Mouse (Mus musculus): ENCODE measurements at regions not wholly inside any gene's neighbourhood (a gene's known extent, or its start where the extent isn't known, plus 50 kb on each side); places are given as distances from the start of the nearest gene placed in this dataset.

- peak overlapping the region; percentile 82 for H3K4me2 ChIP-seq (replicated peaks)
- peaks cover 14% of the 10 kb centered on the region for H3K4me1 ChIP-seq
- peak overlapping the region; percentile 65; the same call in 1 of the 2 replicates for H3K9ac ChIP-seq
- 14% methylated on average over 8 of the region's 8 CpGs for WGBS
- ATAC-seq (ENCODE audit: low FRiP score, low read depth), result no peak
- no peaks in the 10 kb centered on the region for H3K36me3 ChIP-seq
- no peaks in the 10 kb centered on the region for H3K9me3 ChIP-seq
- H3K4me3 ChIP-seq, result peak overlapping the region; percentile 41; the same call in 1 of the 2 replicates
- H3K27ac ChIP-seq, result no peak overlapping the region
- H3K27me3 ChIP-seq (replicated peaks), result peaks cover 10% of the 10 kb centered on the region
Observed at GRCm38 (mm10) chr2:75136618-75137017, 311.0 kb downstream of the Mtx2 start.

GRCm38 (mm10) chr2:75137133-75137982, 311.8 kb downstream of the Mtx2 start:
- Histone ChIP-seq H3K27me3 (replicated peaks) (peaks cover 10% of the 10 kb centered on the region), H3K4me3 (peak overlapping the region; percentile 41), H3K4me1 (peaks cover 14% of the 10 kb centered on the region), H3K4me2 (replicated peaks) (peak overlapping the region; percentile 82), H3K27ac (peak overlapping the region; percentile 6; the same call in 1 of the 2 replicates), H3K9ac (peak overlapping the region; percentile 65), H3K36me3 (no peaks in the 10 kb centered on the region), H3K9me3 (no peaks in the 10 kb centered on the region)
- peak; percentile 82 for ATAC-seq (ENCODE audit: low FRiP score, low read depth)
- under 1% methylated on average over 42 of the region's 42 CpGs for WGBS

GRCm38 (mm10) chr2:75137983-75138745, 312.6 kb downstream of the Mtx2 start:
- Histone ChIP-seq H3K36me3 (no peaks in the 10 kb centered on the region), H3K4me2 (replicated peaks) (peak overlapping the region; percentile 82), H3K4me3 (peak overlapping the region; percentile 41), H3K27ac (no peak overlapping the region), H3K4me1 (peaks cover 14% of the 10 kb centered on the region), H3K9me3 (no peaks in the 10 kb centered on the region), H3K27me3 (replicated peaks) (peaks cover 10% of the 10 kb centered on the region), H3K9ac (peak overlapping the region; percentile 65; the same call in 1 of the 2 replicates)
- ATAC-seq (ENCODE audit: low FRiP score, low read depth), result peak; percentile 76
- WGBS, result 3% methylated on average over 29 of the region's 29 CpGs

GRCm38 (mm10) chr2:75138746-75139060, 313.1 kb downstream of the Mtx2 start:
- Histone ChIP-seq H3K9me3 (no peaks in the 10 kb centered on the region), H3K36me3 (no peaks in the 10 kb centered on the region), H3K4me2 (replicated peaks) (peak overlapping the region; percentile 12; the same call in 1 of the 2 replicates), H3K4me1 (peaks cover 14% of the 10 kb centered on the region), H3K27ac (no peak overlapping the region), H3K4me3 (no peak overlapping the region), H3K9ac (no peak overlapping the region), H3K27me3 (replicated peaks) (peaks cover 10% of the 10 kb centered on the region)
- 21% methylated on average over 9 of the region's 9 CpGs for WGBS
- no peak for ATAC-seq (ENCODE audit: low FRiP score, low read depth)

- Histone ChIP-seq H3K27ac (no peak overlapping the region), H3K9me3 (no peaks in the 10 kb centered on the region), H3K36me3 (no peaks in the 10 kb centered on the region), H3K4me2 (replicated peaks) (no peak overlapping the region), H3K4me1 (peaks cover 14% of the 10 kb centered on the region), H3K4me3 (no peak overlapping the region), H3K27me3 (replicated peaks) (peaks cover 10% of the 10 kb centered on the region), H3K9ac (no peak overlapping the region)
- no peak for ATAC-seq (ENCODE audit: low FRiP score, low read depth)
- WGBS, result 40% methylated on average over 2 of the region's 2 CpGs
Observed at GRCm38 (mm10) chr2:75139544-75139943, 313.9 kb downstream of the Mtx2 start.

- no peak overlapping the region for H3K4me2 ChIP-seq (replicated peaks)
- H3K9me3 ChIP-seq, result no peaks in the 10 kb centered on the region
- 15% methylated on average over 2 of the region's 2 CpGs for WGBS
- no peak overlapping the region for H3K9ac ChIP-seq
- peaks cover 10% of the 10 kb centered on the region; the same call in 1 of the 2 replicates for H3K27me3 ChIP-seq (replicated peaks)
- no peak overlapping the region for H3K4me3 ChIP-seq
- H3K36me3 ChIP-seq, result no peaks in the 10 kb centered on the region
- H3K27ac ChIP-seq, result no peak overlapping the region
- H3K4me1 ChIP-seq, result 0 out of 2 replicates have a peak, but pooled peaks cover 3% of the 10 kb centered on the region
- ATAC-seq (ENCODE audit: low FRiP score, low read depth), result no peak
Observed at GRCm38 (mm10) chr2:75142675-75143074, 317.1 kb downstream of the Mtx2 start.

- no peak overlapping the region for H3K4me2 ChIP-seq (replicated peaks)
Observed at GRCm38 (mm10) chr2:75144861-75145260, 319.3 kb downstream of the Mtx2 start.

GRCm38 (mm10) chr2:75146256-75146655, 320.7 kb downstream of the Mtx2 start:
- Histone ChIP-seq H3K36me3 (no peaks in the 10 kb centered on the region), H3K9me3 (no peaks in the 10 kb centered on the region), H3K9ac (no peak overlapping the region), H3K27me3 (replicated peaks) (0 out of 2 replicates have a peak, but pooled peaks cover 3% of the 10 kb centered on the region), H3K4me2 (replicated peaks) (no peak overlapping the region), H3K4me3 (no peak overlapping the region), H3K27ac (no peak overlapping the region), H3K4me1 (peaks cover 8% of the 10 kb centered on the region)
- WGBS, result 55% methylated on average over 6 of the region's 6 CpGs
- ATAC-seq (ENCODE audit: low FRiP score, low read depth), result no peak

More at GRCm38 (mm10) chr2:75144861-75145260, 319.3 kb downstream of the Mtx2 start:
- ATAC-seq (ENCODE audit: low FRiP score, low read depth), result no peak
- Histone ChIP-seq H3K9me3 (no peaks in the 10 kb centered on the region), H3K4me1 (peaks cover 8% of the 10 kb centered on the region), H3K27me3 (replicated peaks) (peaks cover 6% of the 10 kb centered on the region; the same call in 1 of the 2 replicates), H3K9ac (no peak overlapping the region), H3K4me3 (no peak overlapping the region), H3K27ac (no peak overlapping the region), H3K36me3 (no peaks in the 10 kb centered on the region)
- 88% methylated on average over 12 of the region's 12 CpGs for WGBS

GRCm38 (mm10) chr2:75147399-75147798, 321.8 kb downstream of the Mtx2 start:
- Histone ChIP-seq H3K27ac (no peak overlapping the region), H3K4me1 (peaks cover 8% of the 10 kb centered on the region), H3K9ac (no peak overlapping the region), H3K9me3 (no peaks in the 10 kb centered on the region), H3K4me3 (no peak overlapping the region), H3K36me3 (no peaks in the 10 kb centered on the region), H3K4me2 (replicated peaks) (no peak overlapping the region), H3K27me3 (replicated peaks) (no peaks in the 10 kb centered on the region)
- WGBS, result 57% methylated on average over 9 of the region's 9 CpGs
- ATAC-seq (ENCODE audit: low FRiP score, low read depth), result no peak

GRCm38 (mm10) chr2:75147967-75148366, 322.4 kb downstream of the Mtx2 start:
- H3K4me2 ChIP-seq (replicated peaks), result no peak overlapping the region
- H3K4me3 ChIP-seq, result no peak overlapping the region
- H3K4me1 ChIP-seq, result peaks cover 8% of the 10 kb centered on the region
- WGBS, result 29% methylated on average over 8 of the region's 8 CpGs
- no peaks in the 10 kb centered on the region for H3K9me3 ChIP-seq
- no peaks in the 10 kb centered on the region for H3K36me3 ChIP-seq
- H3K9ac ChIP-seq, result no peak overlapping the region
- H3K27ac ChIP-seq, result no peak overlapping the region
- H3K27me3 ChIP-seq (replicated peaks), result no peaks in the 10 kb centered on the region
- no peak for ATAC-seq (ENCODE audit: low FRiP score, low read depth)

GRCm38 (mm10) chr2:75149036-75149435, 323.4 kb downstream of the Mtx2 start:
- Histone ChIP-seq H3K36me3 (no peaks in the 10 kb centered on the region), H3K9me3 (no peaks in the 10 kb centered on the region), H3K27me3 (replicated peaks) (no peaks in the 10 kb centered on the region), H3K27ac (no peak overlapping the region), H3K9ac (no peak overlapping the region), H3K4me3 (no peak overlapping the region), H3K4me1 (peaks cover 8% of the 10 kb centered on the region), H3K4me2 (replicated peaks) (no peak overlapping the region)
- 73% methylated on average over 5 of the region's 5 CpGs for WGBS
- no peak for ATAC-seq (ENCODE audit: low FRiP score, low read depth)

- WGBS, result 39% methylated on average over 12 of the region's 12 CpGs
- peak overlapping the region; percentile 23 for H3K4me2 ChIP-seq (replicated peaks)
- peaks cover 8% of the 10 kb centered on the region for H3K4me1 ChIP-seq
- no peaks in the 10 kb centered on the region for H3K27me3 ChIP-seq (replicated peaks)
- no peaks in the 10 kb centered on the region for H3K9me3 ChIP-seq
- H3K27ac ChIP-seq, result no peak overlapping the region
- no peak for ATAC-seq (ENCODE audit: low FRiP score, low read depth)
- no peak overlapping the region for H3K9ac ChIP-seq
- H3K36me3 ChIP-seq, result no peaks in the 10 kb centered on the region
- H3K4me3 ChIP-seq, result no peak overlapping the region
Observed at GRCm38 (mm10) chr2:75149562-75149961, 324.0 kb downstream of the Mtx2 start.

All from neural tube, embryonic 12.5 days (tissue).